Mouse (Mus musculus): ENCODE results near the gene Sars2. TPM values are rescaled to one million over a fixed set of nuclear protein-coding genes. Genes with fewer than 3 reads are reported as not detected.
A peak's percentile ranks its signal among the peaks of the same experiment; 100 is the strongest.

The Sars2 gene
- polyA plus RNA-seq, 1 experiment from 2014 or later = 37.8 TPM

- H3K4me2 ChIP-seq (ENCODE audit: low read depth, low read length, severe bottlenecking) = no peak overlapping the region
- H3K9ac ChIP-seq (ENCODE audit: low read length) = no peak overlapping the region
- H3K4me1 ChIP-seq (replicated peaks; ENCODE audit: control insufficient read depth, insufficient read depth, low read length) = 0 out of 2 replicates have a peak, but pooled peaks cover 2% of the 10 kb centered on the region
- H3K9me3 ChIP-seq (ENCODE audit: control insufficient read depth, low read length) = no peaks in the 10 kb centered on the region; the same call in 1 of the 2 replicates
- no peak for ATAC-seq (replicated peaks; ENCODE audit: low FRiP score)
- H3K4me3 ChIP-seq (ENCODE audit: low read depth, low read length) = no peak overlapping the region
- 69% methylated on average over 3 of the region's 3 CpGs for WGBS
- H3K36me3 ChIP-seq (ENCODE audit: control insufficient read depth, insufficient read depth, low read length) = no peaks in the 10 kb centered on the region
- DNase-seq (ENCODE audit: low spot score) = no peak
- H3K27me3 ChIP-seq (ENCODE audit: control insufficient read depth, insufficient read depth, low read length) = no peaks in the 10 kb centered on the region
- no peak overlapping the region for H3K27ac ChIP-seq (ENCODE audit: low read depth, low read length)
Measured at GRCm38 (mm10) chr7:28720753-28721537, 20.8 kb upstream of the Sars2 start.

- Histone ChIP-seq H3K4me2 (ENCODE audit: low read depth, low read length, severe bottlenecking) (no peak overlapping the region), H3K4me3 (ENCODE audit: low read depth, low read length) (no peak overlapping the region), H3K27ac (ENCODE audit: low read depth, low read length) (no peak overlapping the region), H3K4me1 (replicated peaks; ENCODE audit: control insufficient read depth, insufficient read depth, low read length) (no peaks in the 10 kb centered on the region), H3K27me3 (ENCODE audit: control insufficient read depth, insufficient read depth, low read length) (no peaks in the 10 kb centered on the region), H3K9ac (ENCODE audit: low read length) (no peak overlapping the region), H3K36me3 (ENCODE audit: control insufficient read depth, insufficient read depth, low read length) (no peaks in the 10 kb centered on the region), H3K9me3 (ENCODE audit: control insufficient read depth, low read length) (no peaks in the 10 kb centered on the region; the same call in 1 of the 2 replicates)
- no peak for DNase-seq (ENCODE audit: low spot score)
- 92% methylated on average over 7 of the region's 7 CpGs for WGBS
- no peak for ATAC-seq (replicated peaks; ENCODE audit: low FRiP score)
Measured at GRCm38 (mm10) chr7:28722079-28722478, 19.7 kb upstream of the Sars2 start.

GRCm38 (mm10) chr7:28724613-28725012 is 17.2 kb upstream of the Sars2 start:
- Histone ChIP-seq H3K36me3 (ENCODE audit: control insufficient read depth, insufficient read depth, low read length) (no peaks in the 10 kb centered on the region), H3K9ac (ENCODE audit: low read length) (no peak overlapping the region), H3K4me1 (replicated peaks; ENCODE audit: control insufficient read depth, insufficient read depth, low read length) (no peaks in the 10 kb centered on the region), H3K4me2 (ENCODE audit: low read depth, low read length, severe bottlenecking) (no peak overlapping the region), H3K27ac (ENCODE audit: low read depth, low read length) (no peak overlapping the region), H3K9me3 (ENCODE audit: control insufficient read depth, low read length) (no peaks in the 10 kb centered on the region; the same call in 1 of the 2 replicates), H3K4me3 (ENCODE audit: low read depth, low read length) (no peak overlapping the region), H3K27me3 (ENCODE audit: control insufficient read depth, insufficient read depth, low read length) (no peaks in the 10 kb centered on the region)
- ATAC-seq (replicated peaks; ENCODE audit: low FRiP score) (no peak), DNase-seq (ENCODE audit: low spot score) (no peak)
- WGBS = 92% methylated on average over 2 of the region's 2 CpGs

GRCm38 (mm10) chr7:28726600-28726999 is 15.2 kb upstream of the Sars2 start:
- H3K9ac ChIP-seq (ENCODE audit: low read length) = no peak overlapping the region
- H3K27me3 ChIP-seq (ENCODE audit: control insufficient read depth, insufficient read depth, low read length) = no peaks in the 10 kb centered on the region
- no peak overlapping the region for H3K27ac ChIP-seq (ENCODE audit: low read depth, low read length)
- DNase-seq (ENCODE audit: low spot score) (peak; percentile 91), ATAC-seq (replicated peaks; ENCODE audit: low FRiP score) (0 out of 2 replicates have a peak, but pooled peaks have one; percentile 64)
- H3K4me2 ChIP-seq (ENCODE audit: low read depth, low read length, severe bottlenecking) = no peak overlapping the region
- no peaks in the 10 kb centered on the region for H3K36me3 ChIP-seq (ENCODE audit: control insufficient read depth, insufficient read depth, low read length)
- no peak overlapping the region for H3K4me3 ChIP-seq (ENCODE audit: low read depth, low read length)
- H3K4me1 ChIP-seq (replicated peaks; ENCODE audit: control insufficient read depth, insufficient read depth, low read length) = no peaks in the 10 kb centered on the region
- 11% methylated on average over 14 of the region's 14 CpGs for WGBS
- no peaks in the 10 kb centered on the region; the same call in 1 of the 2 replicates for H3K9me3 ChIP-seq (ENCODE audit: control insufficient read depth, low read length)

- no peak for DNase-seq (ENCODE audit: low spot score)
- no peak for ATAC-seq (replicated peaks; ENCODE audit: low FRiP score)
- Histone ChIP-seq H3K4me2 (ENCODE audit: low read depth, low read length, severe bottlenecking) (no peak overlapping the region), H3K9ac (ENCODE audit: low read length) (no peak overlapping the region), H3K4me1 (replicated peaks; ENCODE audit: control insufficient read depth, insufficient read depth, low read length) (peaks cover 5% of the 10 kb centered on the region; the same call in 1 of the 2 replicates), H3K27me3 (ENCODE audit: control insufficient read depth, insufficient read depth, low read length) (peaks cover 2% of the 10 kb centered on the region; the same call in 1 of the 2 replicates), H3K36me3 (ENCODE audit: control insufficient read depth, insufficient read depth, low read length) (no peaks in the 10 kb centered on the region), H3K27ac (ENCODE audit: low read depth, low read length) (no peak overlapping the region), H3K9me3 (ENCODE audit: control insufficient read depth, low read length) (no peaks in the 10 kb centered on the region; the same call in 1 of the 2 replicates), H3K4me3 (ENCODE audit: low read depth, low read length) (no peak overlapping the region)
- WGBS = 66% methylated on average over 10 of the region's 10 CpGs
Measured at GRCm38 (mm10) chr7:28727649-28728340, 14.0 kb upstream of the Sars2 start.

GRCm38 (mm10) chr7:28732341-28733142 is 9.2 kb upstream of the Sars2 start:
- Histone ChIP-seq H3K36me3 (ENCODE audit: control insufficient read depth, insufficient read depth, low read length) (no peaks in the 10 kb centered on the region), H3K9ac (ENCODE audit: low read length) (peak overlapping the region; percentile 56), H3K4me2 (ENCODE audit: low read depth, low read length, severe bottlenecking) (peak overlapping the region; percentile 70), H3K4me3 (ENCODE audit: low read depth, low read length) (peak overlapping the region; percentile 44), H3K4me1 (replicated peaks; ENCODE audit: control insufficient read depth, insufficient read depth, low read length) (peaks cover 7% of the 10 kb centered on the region), H3K9me3 (ENCODE audit: control insufficient read depth, low read length) (no peaks in the 10 kb centered on the region; the same call in 1 of the 2 replicates), H3K27ac (ENCODE audit: low read depth, low read length) (no peak overlapping the region), H3K27me3 (ENCODE audit: control insufficient read depth, insufficient read depth, low read length) (peaks cover 2% of the 10 kb centered on the region; the same call in 1 of the 2 replicates)
- ATAC-seq (replicated peaks; ENCODE audit: low FRiP score) (peak; percentile 83), DNase-seq (ENCODE audit: low spot score) (peak; percentile 89)
- WGBS = 3% methylated on average over 58 of the region's 58 CpGs

- DNase-seq (ENCODE audit: low spot score) (no peak), ATAC-seq (replicated peaks; ENCODE audit: low FRiP score) (0 out of 2 replicates have a peak, but pooled peaks have one; percentile 47)
- Histone ChIP-seq H3K27ac (ENCODE audit: low read depth, low read length) (no peak overlapping the region), H3K9ac (ENCODE audit: low read length) (peak overlapping the region; percentile 29; the same call in 1 of the 2 replicates), H3K4me3 (ENCODE audit: low read depth, low read length) (peak overlapping the region; percentile 44), H3K36me3 (ENCODE audit: control insufficient read depth, insufficient read depth, low read length) (no peaks in the 10 kb centered on the region), H3K27me3 (ENCODE audit: control insufficient read depth, insufficient read depth, low read length) (peaks cover 2% of the 10 kb centered on the region; the same call in 1 of the 2 replicates), H3K4me1 (replicated peaks; ENCODE audit: control insufficient read depth, insufficient read depth, low read length) (peaks cover 7% of the 10 kb centered on the region), H3K9me3 (ENCODE audit: control insufficient read depth, low read length) (no peaks in the 10 kb centered on the region; the same call in 1 of the 2 replicates), H3K4me2 (ENCODE audit: low read depth, low read length, severe bottlenecking) (peak overlapping the region; percentile 70)
- WGBS = 11% methylated on average over 11 of the region's 11 CpGs
Measured at GRCm38 (mm10) chr7:28733211-28733610, 8.6 kb upstream of the Sars2 start.

GRCm38 (mm10) chr7:28735701-28736100 is 6.1 kb upstream of the Sars2 start:
- 79% methylated on average over 6 of the region's 6 CpGs for WGBS
- H3K4me3 ChIP-seq (ENCODE audit: low read depth, low read length) = no peak overlapping the region
- H3K27ac ChIP-seq (ENCODE audit: low read depth, low read length) = no peak overlapping the region
- ATAC-seq (replicated peaks; ENCODE audit: low FRiP score) = no peak
- peaks cover 2% of the 10 kb centered on the region; the same call in 1 of the 2 replicates for H3K27me3 ChIP-seq (ENCODE audit: control insufficient read depth, insufficient read depth, low read length)
- peaks cover 7% of the 10 kb centered on the region for H3K4me1 ChIP-seq (replicated peaks; ENCODE audit: control insufficient read depth, insufficient read depth, low read length)
- no peaks in the 10 kb centered on the region for H3K36me3 ChIP-seq (ENCODE audit: control insufficient read depth, insufficient read depth, low read length)
- H3K9me3 ChIP-seq (ENCODE audit: control insufficient read depth, low read length) = no peaks in the 10 kb centered on the region; the same call in 1 of the 2 replicates
- H3K4me2 ChIP-seq (ENCODE audit: low read depth, low read length, severe bottlenecking) = no peak overlapping the region
- H3K9ac ChIP-seq (ENCODE audit: low read length) = no peak overlapping the region
- no peak for DNase-seq (ENCODE audit: low spot score)
